Mouse (Mus musculus) spleen, adult 2 months (tissue): ENCODE measurements around the gene Abi3bp.

ENCODE experiments used
- CTCF ChIP-seq: fragments of 200-500 bp; IDR thresholded peaks from 2 replicates; pipeline ENCODE4 v1.5.1; 2011; ENCODE audit warnings: mild to moderate bottlenecking, inconsistent platforms; ENCODE audit not compliant: insufficient read depth, insufficient read length, insufficient replicate concordance; ENCODE audit errors: extremely low read depth
- POLR2A ChIP-seq: fragments of 200-500 bp; IDR thresholded peaks from 2 replicates; pipeline ENCODE4 v1.6.1; 2011; ENCODE audit warnings: low read depth, low read length, inconsistent platforms

DNA sequence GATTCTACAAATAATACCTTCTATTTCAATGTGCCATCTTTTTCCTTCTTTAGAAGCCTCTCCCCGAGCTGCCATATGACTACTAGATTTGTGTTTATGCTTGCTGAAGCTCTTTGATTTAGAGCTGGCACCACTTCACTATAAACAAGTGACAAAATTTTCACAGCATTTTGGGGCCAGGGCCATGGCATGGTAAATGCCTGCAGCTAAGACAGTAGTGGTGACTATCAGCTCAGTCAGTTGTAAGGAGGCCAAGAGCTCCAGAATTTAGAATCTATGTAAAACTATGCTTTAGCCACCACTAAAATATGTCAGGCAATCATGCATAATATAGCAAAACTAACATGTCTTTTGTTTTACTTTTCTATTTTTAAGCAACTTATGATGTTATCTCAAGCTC lies 124.7 kb downstream of the Abi3bp start:
- TF ChIP-seq POLR2A (no peak), CTCF (no peak)
